Mouse (Mus musculus): Measurements from ENCODE around the gene Ccdc113.

- TF ChIP-seq MAX (IDR thresholded peaks at IDR 0.05) = no peak
- TF ChIP-seq CTCF (IDR thresholded peaks at IDR 0.05; ENCODE audit: control insufficient read depth, insufficient read depth, insufficient read length) = no peak
Observed at GRCm38 (mm10) chr8:95500436-95500835, 33.4 kb upstream of the Ccdc113 start.

Data from C2C12 (cell line).